Mouse (Mus musculus): ENCODE measurements at regions not wholly inside any gene's neighbourhood (a gene's known extent, or its start where the extent isn't known, plus 50 kb on each side); places are given as distances from the start of the nearest gene placed in this dataset.
A peak's percentile ranks its signal among the peaks of the same experiment; 100 is the strongest.
"Not testable (repeated sequence)": the region's sequence is repeated elsewhere in the genome, so short reads cannot be mapped to it uniquely, and the experiment has no call there.

GRCm38 (mm10) chr2:53479051-53479450 is 287.5 kb downstream of the Arl6ip6 start:
- ATAC-seq (replicated peaks); H3K36me3 ChIP-seq; H3K27ac ChIP-seq (replicated peaks); H3K27me3 ChIP-seq; H3K4me1 ChIP-seq; H3K9me3 ChIP-seq; H3K4me3 ChIP-seq; H3K4me2 ChIP-seq (replicated peaks); H3K9ac ChIP-seq (replicated peaks): not testable (repeated sequence)
- 86% methylated on average over 4 of the region's 4 CpGs for WGBS

- H3K4me1 ChIP-seq: peaks cover 6% of the 10 kb centered on the region; the same call in 1 of the 2 replicates
- no peaks in the 10 kb centered on the region for H3K27me3 ChIP-seq
- H3K4me2 ChIP-seq (replicated peaks): no peak overlapping the region
- ATAC-seq (replicated peaks): 0 out of 2 replicates have a peak, but pooled peaks have one; percentile 76
- H3K9me3 ChIP-seq: no peaks in the 10 kb centered on the region
- H3K4me3 ChIP-seq: no peak overlapping the region
- no peak overlapping the region for H3K9ac ChIP-seq (replicated peaks)
- WGBS: 27% methylated on average over 1 of the region's 1 CpGs
- H3K36me3 ChIP-seq: no peaks in the 10 kb centered on the region
- H3K27ac ChIP-seq (replicated peaks): no peak overlapping the region
Observed at GRCm38 (mm10) chr2:53488301-53488700, 296.8 kb downstream of the Arl6ip6 start.

- Histone ChIP-seq H3K36me3 (no peaks in the 10 kb centered on the region), H3K4me3 (no peak overlapping the region), H3K27me3 (no peaks in the 10 kb centered on the region), H3K9me3 (no peaks in the 10 kb centered on the region), H3K4me2 (replicated peaks) (no peak overlapping the region), H3K4me1 (peaks cover 6% of the 10 kb centered on the region; the same call in 1 of the 2 replicates), H3K27ac (replicated peaks) (no peak overlapping the region), H3K9ac (replicated peaks) (no peak overlapping the region)
- 23% methylated on average over 4 of the region's 4 CpGs for WGBS
- ATAC-seq (replicated peaks): peak; percentile 51; the same call in 1 of the 2 replicates
Observed at GRCm38 (mm10) chr2:53490805-53491585, 299.5 kb downstream of the Arl6ip6 start.

- Histone ChIP-seq H3K9ac (replicated peaks) (no peak overlapping the region), H3K9me3 (no peaks in the 10 kb centered on the region), H3K27ac (replicated peaks) (no peak overlapping the region), H3K4me2 (replicated peaks) (no peak overlapping the region), H3K27me3 (no peaks in the 10 kb centered on the region), H3K4me1 (peaks cover 4% of the 10 kb centered on the region; the same call in 1 of the 2 replicates), H3K36me3 (no peaks in the 10 kb centered on the region), H3K4me3 (no peak overlapping the region)
- no peak for ATAC-seq (replicated peaks)
- WGBS: 83% methylated on average over 2 of the region's 2 CpGs
Observed at GRCm38 (mm10) chr2:53492788-53493187, 301.3 kb downstream of the Arl6ip6 start.

GRCm38 (mm10) chr2:53501657-53502274 is 310.2 kb downstream of the Arl6ip6 start:
- H3K36me3 ChIP-seq: no peaks in the 10 kb centered on the region
- no peaks in the 10 kb centered on the region for H3K27me3 ChIP-seq
- H3K4me2 ChIP-seq (replicated peaks): peak overlapping the region; percentile 54
- ATAC-seq (replicated peaks): peak; percentile 91
- H3K9me3 ChIP-seq: no peaks in the 10 kb centered on the region
- H3K9ac ChIP-seq (replicated peaks): peak overlapping the region; percentile 45
- 11% methylated on average over 14 of the region's 14 CpGs for WGBS
- peak overlapping the region; percentile 72 for H3K27ac ChIP-seq (replicated peaks)
- peaks cover 9% of the 10 kb centered on the region for H3K4me1 ChIP-seq
- peak overlapping the region; percentile 35 for H3K4me3 ChIP-seq

GRCm38 (mm10) chr2:53502275-53502667 is 310.7 kb downstream of the Arl6ip6 start:
- Histone ChIP-seq H3K9ac (replicated peaks) (no peak overlapping the region), H3K36me3 (no peaks in the 10 kb centered on the region), H3K4me2 (replicated peaks) (no peak overlapping the region; the same call in 1 of the 2 replicates), H3K4me1 (peaks cover 9% of the 10 kb centered on the region), H3K27ac (replicated peaks) (no peak overlapping the region), H3K4me3 (no peak overlapping the region), H3K9me3 (no peaks in the 10 kb centered on the region), H3K27me3 (no peaks in the 10 kb centered on the region)
- 29% methylated on average over 4 of the region's 4 CpGs for WGBS
- 0 out of 2 replicates have a peak, but pooled peaks have one; percentile 53 for ATAC-seq (replicated peaks)

- Histone ChIP-seq H3K4me1 (no peaks in the 10 kb centered on the region), H3K36me3 (no peaks in the 10 kb centered on the region), H3K27me3 (no peaks in the 10 kb centered on the region), H3K9me3 (no peaks in the 10 kb centered on the region), H3K9ac (replicated peaks) (no peak overlapping the region), H3K4me2 (replicated peaks) (no peak overlapping the region), H3K27ac (replicated peaks) (no peak overlapping the region), H3K4me3 (no peak overlapping the region)
- ATAC-seq (replicated peaks): no peak
- 96% methylated on average over 2 of the region's 2 CpGs for WGBS
Observed at GRCm38 (mm10) chr2:53542097-53542496, 350.6 kb downstream of the Arl6ip6 start.

GRCm38 (mm10) chr2:53574007-53574406 is 382.5 kb downstream of the Arl6ip6 start:
- Histone ChIP-seq H3K4me1 (no peaks in the 10 kb centered on the region), H3K4me2 (replicated peaks) (no peak overlapping the region), H3K36me3 (no peaks in the 10 kb centered on the region), H3K4me3 (no peak overlapping the region), H3K9ac (replicated peaks) (no peak overlapping the region), H3K27ac (replicated peaks) (no peak overlapping the region), H3K27me3 (no peaks in the 10 kb centered on the region), H3K9me3 (no peaks in the 10 kb centered on the region)
- ATAC-seq (replicated peaks): no peak
- 91% methylated on average over 1 of the region's 1 CpGs for WGBS

- Histone ChIP-seq H3K27me3 (no peaks in the 10 kb centered on the region), H3K4me1 (no peaks in the 10 kb centered on the region), H3K36me3 (no peaks in the 10 kb centered on the region), H3K4me3 (no peak overlapping the region), H3K4me2 (replicated peaks) (no peak overlapping the region), H3K9me3 (no peaks in the 10 kb centered on the region), H3K9ac (replicated peaks) (no peak overlapping the region), H3K27ac (replicated peaks) (no peak overlapping the region)
- WGBS: 77% methylated on average over 2 of the region's 2 CpGs
- ATAC-seq (replicated peaks): no peak
Observed at GRCm38 (mm10) chr2:53605829-53606228, 414.3 kb downstream of the Arl6ip6 start.

- Histone ChIP-seq H3K27me3 (no peaks in the 10 kb centered on the region), H3K9me3 (no peaks in the 10 kb centered on the region), H3K4me3 (no peak overlapping the region), H3K9ac (replicated peaks) (no peak overlapping the region), H3K36me3 (no peaks in the 10 kb centered on the region), H3K4me2 (replicated peaks) (no peak overlapping the region), H3K4me1 (no peaks in the 10 kb centered on the region), H3K27ac (replicated peaks) (no peak overlapping the region)
- no peak for ATAC-seq (replicated peaks)
- 79% methylated on average over 3 of the region's 3 CpGs for WGBS
Observed at GRCm38 (mm10) chr2:53619681-53620080, 428.2 kb downstream of the Arl6ip6 start.

GRCm38 (mm10) chr2:53632816-53633474 is 441.4 kb downstream of the Arl6ip6 start:
- not testable (repeated sequence) for ATAC-seq (replicated peaks); H3K4me2 ChIP-seq (replicated peaks); H3K36me3 ChIP-seq; H3K4me3 ChIP-seq; H3K4me1 ChIP-seq; H3K27ac ChIP-seq (replicated peaks); H3K27me3 ChIP-seq; H3K9me3 ChIP-seq; H3K9ac ChIP-seq (replicated peaks)
- WGBS: 77% methylated on average over 19 of the region's 19 CpGs

Measured in forebrain, embryonic 15.5 days (tissue).